Comparison of ENCODE assay signal across 8 mouse cellular contexts in genomic region chr3:96170976-96171545, GRCm38 (mm10). TPM values are rescaled to one million over a fixed set of nuclear protein-coding genes. Genes with fewer than 3 reads are reported as not detected.
A peak's percentile ranks its signal among the peaks of the same experiment; 100 is the strongest.
DNase-seq lines count a peak whose midpoint lies in the region; ATAC-seq lines count a peak whose summit lies in the region.

No protein-coding gene starts in this region.

- no peaks in the 10 kb centered on the region for H3K9me3 ChIP-seq in forebrain, embryonic 16.5 days (ENCODE audit: control insufficient read depth, low read length)

- H3K4me1 ChIP-seq in forebrain, embryonic 16.5 days (replicated peaks; ENCODE audit: control insufficient read depth, insufficient read depth, low read length) = peaks cover 35% of the 10 kb centered on the region

- H3K79me2 ChIP-seq in macrophage (ENCODE audit: inconsistent target) = peaks cover 46% of the 10 kb centered on the region

- H3K4me3 ChIP-seq in forebrain, embryonic 16.5 days (replicated peaks; ENCODE audit: low read length) = peak overlapping the region; percentile 71
- H3K4me3 ChIP-seq in macrophage (ENCODE audit: inconsistent target) = peak overlapping the region; percentile 92

- H3K9ac ChIP-seq in forebrain, embryonic 16.5 days (replicated peaks; ENCODE audit: low read depth, low read length) = peak overlapping the region; percentile 92

- H3K4me2 ChIP-seq in forebrain, embryonic 16.5 days (ENCODE audit: low read length) = peak overlapping the region; percentile 93

- H3K27me3 ChIP-seq in forebrain, embryonic 16.5 days (replicated peaks; ENCODE audit: control insufficient read depth, insufficient read depth, low read length) = no peaks in the 10 kb centered on the region

- H3K36me3 ChIP-seq in forebrain, embryonic 16.5 days (ENCODE audit: control insufficient read depth, insufficient read depth) = peaks cover 6% of the 10 kb centered on the region; the same call in 1 of the 2 replicates
- peaks cover 5% of the 10 kb centered on the region; the same call in 1 of the 2 replicates for H3K36me3 ChIP-seq in macrophage (ENCODE audit: inconsistent target)

- H3K27ac ChIP-seq in forebrain, embryonic 16.5 days (ENCODE audit: low read length) = peak overlapping the region; percentile 100
- H3K27ac ChIP-seq in macrophage = peak overlapping the region; percentile 95

- 73% methylated on average over 10 of the region's 10 CpGs for WGBS in forebrain, embryonic 16.5 days
- WGBS in macrophage (ENCODE audit: missing documents) = 59% methylated on average over 10 of the region's 10 CpGs

- no peak for ATAC-seq in forebrain, embryonic 16.5 days
- no peak for ATAC-seq in megakaryocyte progenitor cell, adult 5-6 weeks (replicated peaks; ENCODE audit: poor library complexity)

- peak; percentile 53 for DNase-seq in cerebellum, adult 9-10 months
- DNase-seq in cerebellum, adult 8-10 months = no peak
- peak; percentile 46 for DNase-seq in A20 (ENCODE audit: low read depth, low spot score)
- DNase-seq in frontal cortex, adult 2 months (ENCODE audit: extremely low spot score in 1 of 2, low spot score in 1 of 2) = no peak
- DNase-seq in lung, postnatal 4 days = no peak

RNA-seq across cellular contexts. Expression of gene Sf3b4, which starts 1.1 kb away (rescaled TPM):
- 155 and 157 TPM in 2 replicates for polyA plus RNA-seq in forebrain, embryonic 16.5 days (2015; fragmentation: Nextera tagmentation; extraction: Ambion mirVana)
- total RNA-seq in macrophage (2018; cell fraction: chromatin; rRNA removed) = 10 to 100 TPM in 23 of 26 experiments, 1 to 10 TPM in 3; 7.2 to 24.3 (median 16.3) TPM
- 10 to 100 TPM; 47.3 to 67.0 (median 56.0) TPM for total RNA-seq in macrophage (2018; cell fraction: cytosol; rRNA removed)
- 10 to 100 TPM in 25 of 26 experiments, 1 to 10 TPM in 1; 9.5 to 40.7 (median 21.6) TPM for total RNA-seq in macrophage (2018; cell fraction: nucleus; rRNA removed)
- 57.6 to 99.3 TPM (median 68.9 TPM) in 3 replicates for polyA plus RNA-seq in macrophage (2018)
- total RNA-seq in megakaryocyte progenitor cell, adult 5-6 weeks (2015) = 88.5 and 92.4 TPM in 2 replicates
- 23.0 and 24.6 TPM in 2 replicates for total RNA-seq in megakaryocyte progenitor cell, adult 5-6 weeks (2017)
- polyA plus RNA-seq in frontal cortex, adult 2 months (2012; rRNA removed) = 56.5 and 61.5 TPM in 2 replicates

RNA-seq across cellular contexts. Expression of gene Mtmr11, which starts 9.3 kb away (rescaled TPM):
- polyA plus RNA-seq in forebrain, embryonic 16.5 days (2015; fragmentation: Nextera tagmentation; extraction: Ambion mirVana) = 7.8 and 11.5 TPM in 2 replicates
- total RNA-seq in macrophage (2018; cell fraction: chromatin; rRNA removed) = 10 to 100 TPM in 4 of 26 experiments, 1 to 10 TPM in 22; 1.1 to 21.1 (median 5.5) TPM
- 1 to 10 TPM in 17 of 26 experiments, under 1 TPM in 9; 0.48 to 2.3 (median 1.2) TPM for total RNA-seq in macrophage (2018; cell fraction: cytosol; rRNA removed)
- 10 to 100 TPM in 4 of 26 experiments, 1 to 10 TPM in 21, under 1 TPM in 1; 0.93 to 13.2 (median 3.1) TPM for total RNA-seq in macrophage (2018; cell fraction: nucleus; rRNA removed)
- polyA plus RNA-seq in macrophage (2018) = 1.2 to 2.4 TPM (median 1.8 TPM) in 3 replicates
- not detected in 2 replicates for total RNA-seq in megakaryocyte progenitor cell, adult 5-6 weeks (2015)
- total RNA-seq in megakaryocyte progenitor cell, adult 5-6 weeks (2017) = 0.08 TPM in 1 of 2 replicates, not detected in the other
- polyA plus RNA-seq in frontal cortex, adult 2 months (2012; rRNA removed) = 21.3 and 25.7 TPM in 2 replicates

RNA-seq across cellular contexts. Expression of gene Sv2a, which starts 9.9 kb away (rescaled TPM):
- polyA plus RNA-seq in forebrain, embryonic 16.5 days (2015; fragmentation: Nextera tagmentation; extraction: Ambion mirVana) = 70.3 and 87.3 TPM in 2 replicates
- total RNA-seq in macrophage (2018; cell fraction: chromatin; rRNA removed) = 1 to 10 TPM in 6 of 26 experiments, under 1 TPM in 13, not detected in 7; 0.15 to 4.0 (median 0.76) TPM
- total RNA-seq in macrophage (2018; cell fraction: cytosol; rRNA removed) = 1 to 10 TPM in 1 of 26 experiments, under 1 TPM in 24, not detected in 1; 0.03 to 1.6 (median 0.23) TPM
- total RNA-seq in macrophage (2018; cell fraction: nucleus; rRNA removed) = 1 to 10 TPM in 11 of 26 experiments, under 1 TPM in 14, not detected in 1; 0.12 to 5.0 (median 0.76) TPM
- 0.12 to 1.4 TPM (median 0.29 TPM) in 3 replicates for polyA plus RNA-seq in macrophage (2018)
- 0.34 and 0.49 TPM in 2 replicates for total RNA-seq in megakaryocyte progenitor cell, adult 5-6 weeks (2015)
- 0.21 and 0.51 TPM in 2 replicates for total RNA-seq in megakaryocyte progenitor cell, adult 5-6 weeks (2017)
- polyA plus RNA-seq in frontal cortex, adult 2 months (2012; rRNA removed) = 309 and 315 TPM in 2 replicates

RNA-seq across cellular contexts. Expression of gene Bola1, which starts 48.4 kb away (rescaled TPM):
- polyA plus RNA-seq in forebrain, embryonic 16.5 days (2015; fragmentation: Nextera tagmentation; extraction: Ambion mirVana) = 64.1 and 64.3 TPM in 2 replicates
- total RNA-seq in macrophage (2018; cell fraction: chromatin; rRNA removed) = 1 to 10 TPM in 9 of 26 experiments, not detected in 17; 1.0 to 4.6 (median 3.0) TPM
- 10 to 100 TPM in 21 of 26 experiments, 1 to 10 TPM in 5; 7.3 to 20.6 (median 13.0) TPM for total RNA-seq in macrophage (2018; cell fraction: cytosol; rRNA removed)
- total RNA-seq in macrophage (2018; cell fraction: nucleus; rRNA removed) = 1 to 10 TPM in 21 of 26 experiments, under 1 TPM in 1, not detected in 4; 0.85 to 9.4 (median 2.4) TPM
- 5.3 to 18.4 TPM (median 17.6 TPM) in 3 replicates for polyA plus RNA-seq in macrophage (2018)
- total RNA-seq in megakaryocyte progenitor cell, adult 5-6 weeks (2015) = 29.1 and 34.3 TPM in 2 replicates
- total RNA-seq in megakaryocyte progenitor cell, adult 5-6 weeks (2017) = 42.9 and 50.4 TPM in 2 replicates
- 34.8 and 36.6 TPM in 2 replicates for polyA plus RNA-seq in frontal cortex, adult 2 months (2012; rRNA removed)

RNA-seq across cellular contexts. Expression of gene Hist2h2ab, which starts 48.6 kb away (rescaled TPM):
- polyA plus RNA-seq in forebrain, embryonic 16.5 days (2015; fragmentation: Nextera tagmentation; extraction: Ambion mirVana) = not detected in 2 replicates
- total RNA-seq in macrophage (2018; cell fraction: chromatin; rRNA removed) = 1 to 10 TPM in 10 of 26 experiments, not detected in 16; 3.3 to 9.5 (median 4.8) TPM
- total RNA-seq in macrophage (2018; cell fraction: cytosol; rRNA removed) = 1 to 10 TPM in 22 of 26 experiments, under 1 TPM in 3, not detected in 1; 0.75 to 6.4 (median 2.1) TPM
- 1 to 10 TPM in 16 of 26 experiments, not detected in 10; 2.0 to 9.6 (median 4.5) TPM for total RNA-seq in macrophage (2018; cell fraction: nucleus; rRNA removed)
- polyA plus RNA-seq in macrophage (2018) = not detected in 3 replicates
- 5.7 and 9.1 TPM in 2 replicates for total RNA-seq in megakaryocyte progenitor cell, adult 5-6 weeks (2015)
- 113 and 300 TPM in 2 replicates for total RNA-seq in megakaryocyte progenitor cell, adult 5-6 weeks (2017)
- 0.71 and 2.0 TPM in 2 replicates for polyA plus RNA-seq in frontal cortex, adult 2 months (2012; rRNA removed)

Comparison
In these comparisons a context has a peak if more than half of its experiments do, and no peak if none do; other contexts are left out.
1. DNase-seq: peak in cerebellum, adult 9-10 months (single experiment) and A20 (single experiment); none in cerebellum, adult 8-10 months (single experiment), frontal cortex, adult 2 months (0 of 2) and lung, postnatal 4 days (0 of 2).
2. RNA of gene Sv2a, which starts 9.9 kb away (polyA plus RNA-seq): 309 to 315 TPM in frontal cortex, adult 2 months and 70.3 to 87.3 TPM in forebrain, embryonic 16.5 days; 0.12 to 1.4 TPM in macrophage; every median in the first group is over 10 times any median in the second.